Mouse (Mus musculus) MEL (cell line): ENCODE measurements around the gene Sftpd. TPM values are rescaled to one million over a fixed set of nuclear protein-coding genes. Genes with fewer than 3 reads are reported as not detected.

Experiments used
- DNase-seq: peaks from one replicate; pipeline ENCODE4 v3.0.0; 2011; ENCODE audit warnings: low read depth, low spot score
- H3K27ac ChIP-seq: 2 replicates; pipeline ENCODE4 v1.5.1; 2012; ENCODE audit warnings: low read depth, mild to moderate bottlenecking, control low read depth, low read length, moderate library complexity; ENCODE audit not compliant: control insufficient read depth
- H3K27me3 ChIP-seq, 2 experiments: fragments of 150-350 bp in 1 of 2; sonication (generic) in 1 of 2; 2 replicates each; pipeline ENCODE4 v1.6.1; 2012; ENCODE audit warnings: low read length in 2 of 2, mild to moderate bottlenecking in 2 of 2, improper control_type of control experiment in 1 of 2, moderate library complexity in 1 of 2; ENCODE audit not compliant: insufficient read depth in 2 of 2, control insufficient read depth in 1 of 2
- H3K36me3 ChIP-seq, 2 experiments: 2 replicates each; pipeline ENCODE4 v1.6.1; 2012 to 2014; ENCODE audit warnings: low read length in 2 of 2, improper control_type of control experiment in 1 of 2, inconsistent platforms in 1 of 2, mild to moderate bottlenecking in 1 of 2; ENCODE audit not compliant: insufficient read depth in 2 of 2, control insufficient read depth in 1 of 2
- H3K4me1 ChIP-seq, 2 experiments: fragments of 150-350 bp in 1 of 2; sonication (generic) in 1 of 2; 2 replicates each; pipeline ENCODE4 v1.6.1; 2012; ENCODE audit warnings: low read length in 2 of 2, improper control_type of control experiment in 1 of 2, mild to moderate bottlenecking in 1 of 2; ENCODE audit not compliant: insufficient read depth in 2 of 2, control insufficient read depth in 1 of 2
- H3K4me3 ChIP-seq, 2 experiments: fragments of 150-350 bp in 1 of 2; sonication (generic) in 1 of 2; 2 replicates each; pipeline ENCODE4 v1.5.1; 2012; ENCODE audit warnings: low read depth in 2 of 2, low read length in 2 of 2, mild to moderate bottlenecking in 2 of 2, moderate library complexity in 2 of 2, control low read depth in 1 of 2, improper control_type of control experiment in 1 of 2; ENCODE audit not compliant: control insufficient read depth in 1 of 2, insufficient read depth in 1 of 2
- H3K79me2 ChIP-seq: 2 replicates; pipeline ENCODE4 v1.6.1; 2012; ENCODE audit warnings: mild to moderate bottlenecking, low read length, moderate library complexity; ENCODE audit not compliant: control insufficient read depth, poor library complexity, insufficient read depth
- H3K9ac ChIP-seq: 2 replicates; pipeline ENCODE4 v1.6.1; 2012; ENCODE audit warnings: low read depth, mild to moderate bottlenecking, control low read depth, low read length, moderate library complexity; ENCODE audit not compliant: control insufficient read depth, poor library complexity, severe bottlenecking
- H3K9me3 ChIP-seq: fragments of 150-350 bp; sonication (generic); replicated peaks from 2 replicates; pipeline ENCODE4 v1.6.1; 2012; ENCODE audit warnings: mild to moderate bottlenecking, low read length, improper control_type of control experiment, moderate library complexity; ENCODE audit not compliant: insufficient read depth
- BHLHE40 ChIP-seq: IDR thresholded peaks from 2 replicates; pipeline ENCODE4 v1.6.1; 2012; ENCODE audit warnings: low read depth, mild to moderate bottlenecking, inconsistent platforms, low read length, improper control_type of control experiment, borderline replicate concordance
- CHD1 ChIP-seq: IDR thresholded peaks from 2 replicates; pipeline ENCODE4 v1.6.1; 2012; ENCODE audit warnings: low read depth, mild to moderate bottlenecking, inconsistent platforms, low read length, improper control_type of control experiment
- CHD2 ChIP-seq: IDR thresholded peaks from 2 replicates; pipeline ENCODE4 v1.6.1; 2011; ENCODE audit warnings: low read length, improper control_type of control experiment
- CTCF ChIP-seq, 3 experiments: IDR thresholded peaks in 2 of 3; conservative IDR thresholded peaks in 1 of 3; 2 replicates each; pipeline ENCODE4 v1.5.1; 2011 to 2012; ENCODE audit warnings: low read length in 3 of 3, low read depth in 2 of 3, mild to moderate bottlenecking in 2 of 3, improper control_type of control experiment in 1 of 3, inconsistent platforms in 1 of 3, mixed read lengths in 1 of 3, moderate library complexity in 1 of 3; ENCODE audit not compliant: control insufficient read depth in 1 of 3, insufficient read depth in 1 of 3, poor library complexity in 1 of 3, severe bottlenecking in 1 of 3
- E2F4 ChIP-seq: IDR thresholded peaks from 2 replicates; pipeline ENCODE4 v1.6.1; 2011; ENCODE audit warnings: low read depth, low read length, improper control_type of control experiment, borderline replicate concordance
- ELF1 ChIP-seq: IDR thresholded peaks from 2 replicates; pipeline ENCODE4 v1.6.1; 2014; ENCODE audit warnings: low read depth, mild to moderate bottlenecking, inconsistent platforms, low read length, improper control_type of control experiment, moderate library complexity
- EP300 ChIP-seq, 2 experiments: IDR thresholded peaks; 2 replicates each; pipeline ENCODE4 v1.6.1; 2011; ENCODE audit warnings: improper control_type of control experiment in 2 of 2, low read length in 2 of 2, low read depth in 1 of 2, mild to moderate bottlenecking in 1 of 2
- ETS1 ChIP-seq: IDR thresholded peaks from 2 replicates; pipeline ENCODE4 v1.6.1; 2012; ENCODE audit warnings: low read depth, mild to moderate bottlenecking, inconsistent platforms, low read length, improper control_type of control experiment, moderate library complexity
- GABPA ChIP-seq: IDR thresholded peaks from 2 replicates; pipeline ENCODE4 v1.6.1; 2012; ENCODE audit warnings: low read depth, mild to moderate bottlenecking, inconsistent platforms, low read length, improper control_type of control experiment, moderate library complexity
- GATA1 ChIP-seq: IDR thresholded peaks from 2 replicates; pipeline ENCODE4 v1.6.1; 2011; ENCODE audit warnings: low read depth, low read length, improper control_type of control experiment
- HCFC1 ChIP-seq: IDR thresholded peaks from 2 replicates; pipeline ENCODE4 v1.6.1; 2012; ENCODE audit warnings: low read depth, mild to moderate bottlenecking, inconsistent platforms, low read length, improper control_type of control experiment, moderate library complexity
- JUND ChIP-seq: IDR thresholded peaks from 2 replicates; pipeline ENCODE4 v1.6.1; 2011; ENCODE audit warnings: low read depth, mild to moderate bottlenecking, improper control_type of control experiment, low read length
- KAT2A ChIP-seq: conservative IDR thresholded peaks from 2 replicates; pipeline ENCODE4 v1.6.1; 2012; ENCODE audit warnings: low read depth, low read length, improper control_type of control experiment, inconsistent platforms
- MAX ChIP-seq: IDR thresholded peaks from 2 replicates; pipeline ENCODE4 v1.6.1; 2011; ENCODE audit warnings: low read length, improper control_type of control experiment
- MAZ ChIP-seq: IDR thresholded peaks from 2 replicates; pipeline ENCODE4 v1.6.1; 2012; ENCODE audit warnings: low read depth, mild to moderate bottlenecking, inconsistent platforms, low read length, improper control_type of control experiment
- MEF2A ChIP-seq: IDR thresholded peaks from 2 replicates; pipeline ENCODE4 v1.6.1; 2014; ENCODE audit warnings: low read depth, mild to moderate bottlenecking, inconsistent platforms, low read length, improper control_type of control experiment; ENCODE audit not compliant: poor library complexity, insufficient replicate concordance, severe bottlenecking; ENCODE audit errors: extremely low read depth
- NRF1 ChIP-seq: IDR thresholded peaks from 2 replicates; pipeline ENCODE4 v1.6.1; 2014; ENCODE audit warnings: low read depth, mild to moderate bottlenecking, inconsistent platforms, low read length, improper control_type of control experiment, moderate library complexity; ENCODE audit not compliant: poor library complexity, insufficient read depth, severe bottlenecking
- POLR2A ChIP-seq, 2 experiments: IDR thresholded peaks; 2 replicates each; pipeline ENCODE4 v1.6.1; 2011 to 2012; ENCODE audit warnings: low read length in 2 of 2, mild to moderate bottlenecking in 2 of 2, control low read depth in 1 of 2, improper control_type of control experiment in 1 of 2, low read depth in 1 of 2, moderate library complexity in 1 of 2; ENCODE audit not compliant: control insufficient read depth in 1 of 2, insufficient read depth in 1 of 2, poor library complexity in 1 of 2
- POLR2AphosphoS2 ChIP-seq: IDR thresholded peaks from 2 replicates; pipeline ENCODE4 v1.6.1; 2011; ENCODE audit warnings: low read length, improper control_type of control experiment
- RAD21 ChIP-seq: IDR thresholded peaks from 2 replicates; pipeline ENCODE4 v1.6.1; 2011; ENCODE audit warnings: mild to moderate bottlenecking, low read depth, low read length, improper control_type of control experiment
- SIN3A ChIP-seq: IDR thresholded peaks from 2 replicates; pipeline ENCODE4 v1.6.1; 2012; ENCODE audit warnings: low read length, improper control_type of control experiment, inconsistent platforms
- SMC3 ChIP-seq: IDR thresholded peaks from 2 replicates; pipeline ENCODE4 v1.6.1; 2011; ENCODE audit warnings: low read depth, low read length, improper control_type of control experiment
- TAL1 ChIP-seq: IDR thresholded peaks from 2 replicates; pipeline ENCODE4 v1.6.1; 2012; ENCODE audit warnings: mild to moderate bottlenecking, inconsistent platforms, low read length, moderate library complexity, mixed read lengths
- TBP ChIP-seq: IDR thresholded peaks from 2 replicates; pipeline ENCODE4 v1.8.0; 2011; ENCODE audit warnings: low read depth, low read length, improper control_type of control experiment
- TCF12 ChIP-seq: IDR thresholded peaks from 2 replicates; pipeline ENCODE4 v1.6.1; 2014; ENCODE audit warnings: low read depth, mild to moderate bottlenecking, inconsistent platforms, low read length, improper control_type of control experiment, moderate library complexity
- USF1 ChIP-seq: IDR thresholded peaks from 2 replicates; pipeline ENCODE4 v1.6.1; 2014; ENCODE audit warnings: low read depth, mild to moderate bottlenecking, inconsistent platforms, low read length, improper control_type of control experiment, moderate library complexity
- ZNF384 ChIP-seq: IDR thresholded peaks from 2 replicates; pipeline ENCODE4 v1.6.1; 2012; ENCODE audit warnings: low read depth, mild to moderate bottlenecking, inconsistent platforms, low read length, improper control_type of control experiment
- polyA plus RNA-seq, 2 experiments: library from polyadenylated mRNA; stranded (reverse) in 1 of 2; unstranded in 1 of 2; fragments of >175 nt in 1 of 2; fragments of >200 nt in 1 of 2; gene quantifications; 2 replicates each; pipeline versions ENCODE4 v1.2.1 to v1.2.4; 2012; ENCODE audit warnings: low replicate concordance in 2 of 2, low read depth in 1 of 2; ENCODE audit not compliant: insufficient read length in 2 of 2, insufficient read depth in 1 of 2, missing spikeins in 1 of 2
- total RNA-seq: library from RNA; depleted of rRNA; stranded (reverse); fragments of 300-350 nt; gene quantifications from 2 replicates; pipeline ENCODE4 v1.2.3, GENCODE M21; 2012

Gene Sftpd
- total and polyA plus RNA-seq, 3 experiments: not detected

DNA sequence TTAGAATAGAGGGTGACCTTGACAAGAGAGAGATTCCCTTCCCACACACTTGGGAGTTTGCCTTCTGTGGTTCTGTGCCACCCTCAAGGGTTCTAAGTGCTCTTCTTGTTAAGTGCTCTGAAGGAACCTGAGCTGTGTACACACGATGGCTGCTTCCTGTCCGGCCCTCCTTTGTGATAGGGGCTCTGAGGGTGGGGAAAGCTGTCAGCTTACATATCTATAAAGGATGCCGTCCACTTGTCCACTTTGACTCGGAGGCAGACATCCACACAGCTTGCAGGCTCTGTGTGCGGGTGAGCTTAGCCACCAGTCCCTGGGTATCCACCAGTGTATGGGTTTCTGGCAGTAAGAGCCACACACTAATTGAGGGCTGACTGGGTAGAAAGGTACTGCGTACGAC, 53.4 kb downstream of the Sftpd start, which contains the start of gene Sftpa1:
Gene Sftpa1 (plus strand): TSS at position 243 of the 400 bp plus-strand sequence.
- no peak for TF ChIP-seq HCFC1
- TF ChIP-seq RAD21: no peak
- TF ChIP-seq ZNF384: no peak
- no peak for TF ChIP-seq ELF1
- TF ChIP-seq CHD1: no peak
- no peak for TF ChIP-seq MAX
- no peak for TF ChIP-seq USF1
- no peak for TF ChIP-seq NRF1
- TF ChIP-seq GABPA: no peak
- TF ChIP-seq TBP: no peak
- TF ChIP-seq POLR2AphosphoS2: no peak
- TF ChIP-seq SIN3A: no peak
- TF ChIP-seq JUND: no peak
- no peak for TF ChIP-seq POLR2A (IDR thresholded peaks at IDR 0.05; ENCODE audit: control insufficient read depth in 1 of 2, insufficient read depth in 1 of 2, low read depth in 1 of 2, low read length in 2 of 2, poor library complexity in 1 of 2)
- no peak for TF ChIP-seq CHD2
- TF ChIP-seq BHLHE40: no peak
- no peak for TF ChIP-seq E2F4
- no peak for TF ChIP-seq TCF12
- no peak within 1 kb of the TSS for H3K27ac ChIP-seq
- DNase-seq: no peak
- 0 out of 4 replicates have a peak, but pooled peaks cover 0 to 1% of the 10 kb centered on the region in 2 experiments for H3K27me3 ChIP-seq
- no peaks in the 10 kb centered on the region for H3K79me2 ChIP-seq
- no peaks in the 10 kb centered on the region for H3K4me1 ChIP-seq
- H3K9ac ChIP-seq: no peak within 1 kb of the TSS
- no peaks in the 10 kb centered on the region for H3K36me3 ChIP-seq
- no peak within 1 kb of the TSS for H3K4me3 ChIP-seq
- no peaks in the 10 kb centered on the region for H3K9me3 ChIP-seq

DNA sequence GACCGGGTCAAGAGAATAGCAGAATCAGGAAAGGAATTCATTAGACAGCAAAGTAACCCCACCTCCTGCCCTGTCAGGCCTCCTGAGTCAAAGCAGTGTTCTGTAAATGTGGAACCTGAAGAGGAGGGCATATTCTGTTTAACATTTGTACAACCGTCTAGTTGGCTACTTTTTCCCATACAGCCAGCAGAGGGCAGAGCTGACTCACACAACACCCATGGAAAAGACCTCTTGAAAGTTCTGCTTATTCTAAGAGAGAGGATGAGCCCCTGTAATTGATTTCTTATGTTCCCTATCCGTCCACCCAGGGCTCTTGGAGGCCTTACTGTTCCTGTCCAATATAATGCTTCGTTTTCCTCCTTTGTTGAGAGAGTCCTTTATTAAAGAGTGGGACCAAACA, 57.0 kb downstream of the Sftpd start:
- no peak for TF ChIP-seq MAZ
- TF ChIP-seq KAT2A: no peak
- TF ChIP-seq GABPA: no peak
- no peak for TF ChIP-seq E2F4
- TF ChIP-seq EP300 (IDR thresholded peaks at IDR 0.05; ENCODE audit: low read depth in 1 of 2, low read length in 2 of 2): no peak
- TF ChIP-seq USF1: no peak
- peak; percentile 26 to 57 (median 54); a peak in 5 of 6 replicates for TF ChIP-seq CTCF (IDR thresholded peaks at IDR 0.05 in 2 of 3, conservative IDR thresholded peaks at IDR 0.05 in 1 of 3; ENCODE audit: control insufficient read depth in 1 of 3, insufficient read depth in 1 of 3, low read depth in 2 of 3, low read length in 3 of 3, poor library complexity in 1 of 3, severe bottlenecking in 1 of 3)
- peak; percentile 31 for TF ChIP-seq SMC3
- no peak for TF ChIP-seq MEF2A
- TF ChIP-seq GATA1: no peak
- no peak for TF ChIP-seq ETS1
- peak; percentile 53 for TF ChIP-seq RAD21
- no peak for TF ChIP-seq TAL1
- no peak for TF ChIP-seq POLR2A (IDR thresholded peaks at IDR 0.05; ENCODE audit: control insufficient read depth in 1 of 2, insufficient read depth in 1 of 2, low read depth in 1 of 2, low read length in 2 of 2, poor library complexity in 1 of 2)
- Histone ChIP-seq H3K27me3 (0 out of 4 replicates have a peak, but pooled peaks cover 0 to 1% of the 10 kb centered on the region in 2 experiments), H3K4me1 (no peaks in the 10 kb centered on the region), H3K9me3 (no peaks in the 10 kb centered on the region), H3K9ac (no peak overlapping the region), H3K79me2 (no peaks in the 10 kb centered on the region), H3K27ac (no peak overlapping the region), H3K4me3 (no peak overlapping the region), H3K36me3 (no peaks in the 10 kb centered on the region)
- peak; percentile 25 for DNase-seq
